ENCODE assay signal across 7 mouse cellular contexts in the genomic region with DNA sequence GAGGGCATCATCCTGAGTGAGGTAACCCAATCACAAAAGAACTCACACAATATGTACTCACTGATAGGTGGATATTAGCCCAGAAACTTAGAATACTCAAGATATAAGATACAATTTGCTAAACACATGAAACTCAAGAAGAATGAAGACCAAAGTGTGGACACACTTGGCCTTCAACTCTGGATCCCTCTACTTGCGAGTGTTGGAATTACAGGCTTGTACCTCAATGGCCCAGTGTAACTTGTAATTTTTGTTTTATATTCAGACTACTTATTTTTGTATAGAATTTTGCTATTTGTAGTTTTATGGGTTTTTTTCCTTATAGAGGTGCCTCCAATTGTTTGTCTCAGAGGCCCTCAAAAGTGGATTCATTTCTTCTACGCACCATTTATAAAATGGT. TPM values are rescaled to one million over a fixed set of nuclear protein-coding genes. Genes with fewer than 3 reads are reported as not detected.
DNase-seq lines count a peak whose midpoint lies in the region; ATAC-seq and TF ChIP-seq lines count a peak whose summit lies in the region.
"Not testable (repeated sequence)": the region's sequence is repeated elsewhere in the genome, so short reads cannot be mapped to it uniquely, and the experiment has no call there.

No protein-coding gene starts in this region.

- not testable (repeated sequence) for H3K36me3 ChIP-seq in kidney, postnatal 0 days (ENCODE audit: insufficient read depth, low read length); lung, postnatal 0 days (ENCODE audit: insufficient read depth, low read length)

- H3K27ac ChIP-seq in kidney, postnatal 0 days; lung, postnatal 0 days (ENCODE audit: low read length): not testable (repeated sequence)

- not testable (repeated sequence) for H3K4me3 ChIP-seq in kidney, postnatal 0 days (replicated peaks; ENCODE audit: low read depth, low read length); lung, postnatal 0 days (ENCODE audit: low read depth, low read length)

- TF ChIP-seq CTCF in kidney, postnatal 0 days (IDR thresholded peaks at IDR 0.05; ENCODE audit: low read depth) = peak; percentile 10; the same call in 1 of the 2 replicates
- TF ChIP-seq CTCF in lung, postnatal 0 days (IDR thresholded peaks at IDR 0.05) = peak; percentile 38; the same call in 1 of the 2 replicates

- not testable (repeated sequence) for TF ChIP-seq EP300 in lung, postnatal 0 days (IDR thresholded peaks at IDR 0.05)

- not testable (repeated sequence) for H3K4me2 ChIP-seq in kidney, postnatal 0 days (ENCODE audit: low read length); lung, postnatal 0 days (replicated peaks; ENCODE audit: low read depth, low read length)

- 0 out of 2 replicates have a peak, but pooled peaks have one; percentile 65 for ATAC-seq in common myeloid progenitor, adult 5-6 weeks (replicated peaks; ENCODE audit: low read depth, poor library complexity, severe bottlenecking)
- ATAC-seq in kidney, postnatal 0 days (replicated peaks; ENCODE audit: low FRiP score, low read depth); lung, postnatal 0 days: not testable (repeated sequence)

- not testable (repeated sequence) for H3K9me3 ChIP-seq in kidney, postnatal 0 days (replicated peaks; ENCODE audit: low read length); lung, postnatal 0 days (ENCODE audit: low read length)

- H3K27me3 ChIP-seq in kidney, postnatal 0 days (ENCODE audit: insufficient read depth, low read length); lung, postnatal 0 days (replicated peaks; ENCODE audit: insufficient read depth, low read length): not testable (repeated sequence)

- 91% methylated on average over 2 of the region's 2 CpGs for WGBS in kidney, postnatal 0 days
- 96% methylated on average over 2 of the region's 2 CpGs for WGBS in lung, postnatal 0 days

- not testable (repeated sequence) for H3K4me1 ChIP-seq in kidney, postnatal 0 days (replicated peaks; ENCODE audit: insufficient read depth, low read length); lung, postnatal 0 days (ENCODE audit: insufficient read depth, low read depth, low read length)

- not testable (repeated sequence) for H3K9ac ChIP-seq in kidney, postnatal 0 days (ENCODE audit: low read depth, low read length); lung, postnatal 0 days (replicated peaks; ENCODE audit: low read depth)

- peak; percentile 41 for DNase-seq in CD4-positive, CD25-positive, alpha-beta regulatory T cell, adult 2 months (ENCODE audit: low read depth, low spot score)
- DNase-seq in R1 (ENCODE audit: low read depth, low spot score) = peak; percentile 4
- not testable (repeated sequence) for DNase-seq in kidney, postnatal 0 days (ENCODE audit: low spot score); lung, postnatal 0 days (ENCODE audit: low spot score)
- peak; percentile 26 for DNase-seq in naive thymus-derived CD4-positive, alpha-beta T cell, adult 2 months (ENCODE audit: low read depth)
- peak; percentile 1 for DNase-seq in thymus, postnatal 25 days

RNA-seq across cellular contexts. Expression of a gene that starts 50.8 kb away (rescaled TPM):
- total RNA-seq in common myeloid progenitor, adult 5-6 weeks (2017) = 8.0 and 9.1 TPM in 2 replicates
- polyA plus RNA-seq in kidney, postnatal 0 days (2015; fragmentation: Nextera tagmentation; extraction: Ambion mirVana) = 20.7 and 21.0 TPM in 2 replicates
- 20.5 and 23.7 TPM in 2 replicates for polyA plus RNA-seq in lung, postnatal 0 days (2015; fragmentation: Nextera tagmentation; extraction: Ambion mirVana)
